Mouse (Mus musculus) forelimb bud, embryonic 11.5 days (tissue): ENCODE results near the gene Spert.
A peak's percentile ranks its signal among the peaks of the same experiment; 100 is the strongest.

Experiments used
- DNase-seq: peaks from one replicate; pipeline ENCODE4 v3.0.0-alpha.2; 2012; ENCODE audit warnings: low read depth, low spot score

Spert gene

GRCm38 (mm10) chr14:75592978-75593377 lies at the start of gene Spert:
TSS of gene Spert (minus strand) at chr14:75593116.
- DNase-seq, result no peak

- DNase-seq, result no peak
Measured at GRCm38 (mm10) chr14:75642080-75642479, 49.2 kb upstream of the Spert start, which contains the start of gene Erich6b. TSS of gene Erich6b (plus strand) at chr14:75642259.

GRCm38 (mm10) chr14:75641369-75641768 lies 48.5 kb upstream of the Spert start:
- DNase-seq, result no peak

GRCm38 (mm10) chr14:75640846-75641245 lies 47.9 kb upstream of the Spert start:
- DNase-seq, result peak; percentile 26

GRCm38 (mm10) chr14:75637641-75638040 lies 44.7 kb upstream of the Spert start:
- no peak for DNase-seq

- DNase-seq, result peak; percentile 36
Measured at GRCm38 (mm10) chr14:75636107-75636506, 43.2 kb upstream of the Spert start.

GRCm38 (mm10) chr14:75635350-75635749 lies 42.4 kb upstream of the Spert start:
- no peak for DNase-seq

- DNase-seq, result no peak
Measured at GRCm38 (mm10) chr14:75628870-75629269, 36.0 kb upstream of the Spert start.

GRCm38 (mm10) chr14:75622984-75623383 lies 30.1 kb upstream of the Spert start:
- no peak for DNase-seq

- no peak for DNase-seq
Measured at GRCm38 (mm10) chr14:75616375-75616774, 23.5 kb upstream of the Spert start.

- no peak for DNase-seq
Measured at GRCm38 (mm10) chr14:75609176-75609575, 16.3 kb upstream of the Spert start.

- no peak for DNase-seq
Measured at GRCm38 (mm10) chr14:75583870-75584269, 9.0 kb downstream of the Spert start.

- no peak for DNase-seq
Measured at GRCm38 (mm10) chr14:75579010-75579409, 13.9 kb downstream of the Spert start.

GRCm38 (mm10) chr14:75566303-75566702 lies 26.6 kb downstream of the Spert start:
- DNase-seq, result no peak

GRCm38 (mm10) chr14:75565534-75566140 lies 27.3 kb downstream of the Spert start:
- DNase-seq, result no peak

- DNase-seq, result no peak
Measured at GRCm38 (mm10) chr14:75561577-75562331, 31.2 kb downstream of the Spert start.

GRCm38 (mm10) chr14:75541731-75542130 lies 51.2 kb downstream of the Spert start:
- DNase-seq, result peak; percentile 81

- DNase-seq, result no peak
Measured at GRCm38 (mm10) chr14:75540996-75541350, 51.9 kb downstream of the Spert start.

- DNase-seq, result no peak
Measured at GRCm38 (mm10) chr14:75540216-75540995, 52.5 kb downstream of the Spert start.

- DNase-seq, result no peak
Measured at GRCm38 (mm10) chr14:75539205-75539604, 53.7 kb downstream of the Spert start.
